Mouse (Mus musculus): ENCODE measurements around the gene Mybpc1. TPM values are rescaled to one million over a fixed set of nuclear protein-coding genes. Genes with fewer than 3 reads are reported as not detected.

The Mybpc1 gene
- polyA plus RNA-seq, 1 experiment: not detected

- no peak for TF ChIP-seq CTCF (IDR thresholded peaks at IDR 0.05; ENCODE audit: insufficient read depth, low read depth, low read length)
- TF ChIP-seq POLR2A (IDR thresholded peaks at IDR 0.05; ENCODE audit: insufficient read depth, low read depth, low read length): no peak
- no peak overlapping the region for H3K4me3 ChIP-seq (ENCODE audit: insufficient read depth, low read depth, low read length)
- no peak overlapping the region for H3K27ac ChIP-seq (ENCODE audit: insufficient read depth, low read depth, low read length)
- no peaks in the 10 kb centered on the region for H3K4me1 ChIP-seq (ENCODE audit: control insufficient read depth, insufficient read depth, low read length)
- WGBS: 93% methylated on average over 11 of the region's 11 CpGs
These were observed 8.1 kb upstream of the Mybpc1 start for GRCm38 (mm10) chr10:88613051-88613450.

- TF ChIP-seq POLR2A (IDR thresholded peaks at IDR 0.05; ENCODE audit: insufficient read depth, low read depth, low read length) (no peak), CTCF (IDR thresholded peaks at IDR 0.05; ENCODE audit: insufficient read depth, low read depth, low read length) (no peak)
- H3K27ac ChIP-seq (ENCODE audit: insufficient read depth, low read depth, low read length): no peak overlapping the region
- no peak overlapping the region for H3K4me3 ChIP-seq (ENCODE audit: insufficient read depth, low read depth, low read length)
- 84% methylated on average over 7 of the region's 7 CpGs for WGBS
- H3K4me1 ChIP-seq (ENCODE audit: control insufficient read depth, insufficient read depth, low read length): no peaks in the 10 kb centered on the region
These were observed 1.7 kb upstream of the Mybpc1 start for GRCm38 (mm10) chr10:88606686-88607085.

- no peak for TF ChIP-seq POLR2A (IDR thresholded peaks at IDR 0.05; ENCODE audit: insufficient read depth, low read depth, low read length)
- no peak for TF ChIP-seq CTCF (IDR thresholded peaks at IDR 0.05; ENCODE audit: insufficient read depth, low read depth, low read length)
- Histone ChIP-seq H3K27ac (ENCODE audit: insufficient read depth, low read depth, low read length) (no peak overlapping the region), H3K4me1 (ENCODE audit: control insufficient read depth, insufficient read depth, low read length) (no peaks in the 10 kb centered on the region), H3K4me3 (ENCODE audit: insufficient read depth, low read depth, low read length) (no peak overlapping the region)
- 82% methylated on average over 8 of the region's 8 CpGs for WGBS
These were observed 1.1 kb upstream of the Mybpc1 start for GRCm38 (mm10) chr10:88606065-88606464.

GRCm38 (mm10) chr10:88603773-88604172 lies 1.2 kb downstream of the Mybpc1 start:
- TF ChIP-seq CTCF (IDR thresholded peaks at IDR 0.05; ENCODE audit: insufficient read depth, low read depth, low read length): no peak
- TF ChIP-seq POLR2A (IDR thresholded peaks at IDR 0.05; ENCODE audit: insufficient read depth, low read depth, low read length): no peak
- no peak overlapping the region for H3K27ac ChIP-seq (ENCODE audit: insufficient read depth, low read depth, low read length)
- WGBS: 58% methylated on average over 2 of the region's 2 CpGs
- no peak overlapping the region for H3K4me3 ChIP-seq (ENCODE audit: insufficient read depth, low read depth, low read length)
- no peaks in the 10 kb centered on the region for H3K4me1 ChIP-seq (ENCODE audit: control insufficient read depth, insufficient read depth, low read length)

GRCm38 (mm10) chr10:88603256-88603655 lies 1.7 kb downstream of the Mybpc1 start:
- H3K27ac ChIP-seq (ENCODE audit: insufficient read depth, low read depth, low read length): no peak overlapping the region
- no peaks in the 10 kb centered on the region for H3K4me1 ChIP-seq (ENCODE audit: control insufficient read depth, insufficient read depth, low read length)
- TF ChIP-seq POLR2A (IDR thresholded peaks at IDR 0.05; ENCODE audit: insufficient read depth, low read depth, low read length) (no peak), CTCF (IDR thresholded peaks at IDR 0.05; ENCODE audit: insufficient read depth, low read depth, low read length) (no peak)
- no peak overlapping the region for H3K4me3 ChIP-seq (ENCODE audit: insufficient read depth, low read depth, low read length)
- 41% methylated on average over 5 of the region's 5 CpGs for WGBS

- 93% methylated on average over 7 of the region's 7 CpGs for WGBS
- no peak overlapping the region for H3K4me3 ChIP-seq (ENCODE audit: insufficient read depth, low read depth, low read length)
- no peak overlapping the region for H3K27ac ChIP-seq (ENCODE audit: insufficient read depth, low read depth, low read length)
- H3K4me1 ChIP-seq (ENCODE audit: control insufficient read depth, insufficient read depth, low read length): no peaks in the 10 kb centered on the region
- TF ChIP-seq CTCF (IDR thresholded peaks at IDR 0.05; ENCODE audit: insufficient read depth, low read depth, low read length) (no peak), POLR2A (IDR thresholded peaks at IDR 0.05; ENCODE audit: insufficient read depth, low read depth, low read length) (no peak)
These were observed 4.4 kb downstream of the Mybpc1 start for GRCm38 (mm10) chr10:88600591-88600990.

GRCm38 (mm10) chr10:88592316-88592715 lies 12.6 kb downstream of the Mybpc1 start:
- no peak for TF ChIP-seq CTCF (IDR thresholded peaks at IDR 0.05; ENCODE audit: insufficient read depth, low read depth, low read length)
- TF ChIP-seq POLR2A (IDR thresholded peaks at IDR 0.05; ENCODE audit: insufficient read depth, low read depth, low read length): no peak
- 94% methylated on average over 4 of the region's 4 CpGs for WGBS
- H3K4me1 ChIP-seq (ENCODE audit: control insufficient read depth, insufficient read depth, low read length): no peaks in the 10 kb centered on the region
- no peak overlapping the region for H3K27ac ChIP-seq (ENCODE audit: insufficient read depth, low read depth, low read length)
- no peak overlapping the region for H3K4me3 ChIP-seq (ENCODE audit: insufficient read depth, low read depth, low read length)

- WGBS: 44% methylated on average over 12 of the region's 12 CpGs
- Histone ChIP-seq H3K4me1 (ENCODE audit: control insufficient read depth, insufficient read depth, low read length) (no peaks in the 10 kb centered on the region), H3K4me3 (ENCODE audit: insufficient read depth, low read depth, low read length) (no peak overlapping the region), H3K27ac (ENCODE audit: insufficient read depth, low read depth, low read length) (no peak overlapping the region)
- TF ChIP-seq CTCF (IDR thresholded peaks at IDR 0.05; ENCODE audit: insufficient read depth, low read depth, low read length) (no peak), POLR2A (IDR thresholded peaks at IDR 0.05; ENCODE audit: insufficient read depth, low read depth, low read length) (no peak)
These were observed 13.9 kb downstream of the Mybpc1 start for GRCm38 (mm10) chr10:88591042-88591441.

- Histone ChIP-seq H3K4me1 (ENCODE audit: control insufficient read depth, insufficient read depth, low read length) (no peaks in the 10 kb centered on the region), H3K27ac (ENCODE audit: insufficient read depth, low read depth, low read length) (no peak overlapping the region), H3K4me3 (ENCODE audit: insufficient read depth, low read depth, low read length) (no peak overlapping the region)
- TF ChIP-seq CTCF (IDR thresholded peaks at IDR 0.05; ENCODE audit: insufficient read depth, low read depth, low read length) (no peak), POLR2A (IDR thresholded peaks at IDR 0.05; ENCODE audit: insufficient read depth, low read depth, low read length) (no peak)
- WGBS: 81% methylated on average over 11 of the region's 11 CpGs
These were observed 20.5 kb downstream of the Mybpc1 start for GRCm38 (mm10) chr10:88584469-88584868.

GRCm38 (mm10) chr10:88580786-88581185 lies 24.2 kb downstream of the Mybpc1 start:
- 88% methylated on average over 5 of the region's 5 CpGs for WGBS
- Histone ChIP-seq H3K4me3 (ENCODE audit: insufficient read depth, low read depth, low read length) (no peak overlapping the region), H3K4me1 (ENCODE audit: control insufficient read depth, insufficient read depth, low read length) (no peaks in the 10 kb centered on the region), H3K27ac (ENCODE audit: insufficient read depth, low read depth, low read length) (no peak overlapping the region)
- TF ChIP-seq POLR2A (IDR thresholded peaks at IDR 0.05; ENCODE audit: insufficient read depth, low read depth, low read length) (no peak), CTCF (IDR thresholded peaks at IDR 0.05; ENCODE audit: insufficient read depth, low read depth, low read length) (no peak)

Data from olfactory bulb, adult 2 months (tissue).